Mouse (Mus musculus): ENCODE data around the gene Yrdc.

Yrdc gene

DNA sequence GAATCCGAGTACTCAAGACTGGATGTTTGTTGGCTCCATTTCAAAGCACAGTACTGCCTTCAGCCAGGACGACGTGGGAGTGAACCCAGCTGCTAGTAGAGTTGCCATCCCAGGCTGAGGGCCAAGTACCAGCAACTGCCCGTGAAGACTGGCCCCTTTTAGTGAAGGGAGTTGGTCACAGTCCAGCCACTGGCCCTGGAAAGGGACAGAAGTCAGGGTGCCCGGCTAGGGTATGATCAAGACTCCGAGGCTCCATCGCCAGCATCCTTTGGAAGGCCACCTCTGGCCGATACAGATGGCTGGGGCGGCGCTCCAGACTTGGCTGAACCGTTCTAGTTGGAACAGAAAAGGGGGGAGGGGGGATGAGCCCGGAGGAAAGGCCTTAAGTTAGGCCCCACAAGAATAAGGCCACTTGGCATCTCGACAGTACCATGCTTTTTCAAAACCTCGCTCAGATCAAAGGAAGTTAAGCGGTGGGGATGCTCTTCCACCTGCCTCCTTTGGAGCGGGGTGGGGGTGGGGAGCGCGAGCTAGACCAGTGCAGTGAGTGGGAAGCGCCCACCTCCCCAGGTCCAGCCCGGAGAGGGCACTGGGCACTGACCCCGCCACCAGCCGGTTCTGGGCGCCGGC lies 733 bp upstream of the Yrdc start:
- DNase-seq (ENCODE audit: low read depth in 2 of 2, low spot score in 2 of 2), result no peak

DNA sequence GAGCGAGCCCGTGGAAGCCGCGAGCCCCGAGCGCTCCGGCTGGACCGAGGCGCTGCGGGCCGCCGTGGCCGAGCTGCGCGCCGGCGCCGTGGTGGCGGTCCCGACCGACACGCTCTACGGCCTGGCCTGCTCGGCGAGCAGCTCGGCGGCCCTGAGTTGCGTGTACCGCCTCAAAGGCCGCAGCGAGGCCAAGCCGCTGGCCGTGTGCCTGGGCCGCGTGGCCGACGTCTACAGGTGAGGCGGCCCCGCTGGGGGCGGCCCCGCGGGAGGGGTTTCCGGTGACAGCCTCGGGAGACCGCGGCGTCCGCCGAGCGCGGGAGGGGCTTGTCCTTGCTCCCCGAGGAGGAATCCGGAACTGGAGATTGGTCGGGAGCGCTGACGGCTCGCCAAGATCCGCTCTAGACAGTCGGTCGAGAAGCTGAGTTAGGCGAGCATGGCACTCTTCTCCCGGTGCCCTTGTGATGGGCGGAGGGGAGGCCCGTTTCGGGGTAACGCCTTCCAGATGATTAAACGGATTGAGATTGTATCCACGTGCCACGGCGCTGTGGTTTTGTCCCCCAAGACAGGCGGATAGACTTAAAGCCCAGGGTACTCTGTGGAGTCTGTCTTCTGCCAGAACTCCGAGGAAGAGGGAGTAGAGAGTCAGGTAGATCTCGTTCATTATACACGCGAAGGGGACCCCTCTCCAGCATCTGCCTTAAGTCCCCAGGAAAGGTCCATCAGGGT lies 617 bp downstream of the Yrdc start, which contains the start of gene 1110065P20Rik:
Gene 1110065P20Rik (minus strand): TSS at position 264 of the 726 bp plus-strand sequence.
- peak; percentile 41 to 42 for DNase-seq (ENCODE audit: low read depth in 2 of 2, low spot score in 2 of 2)

DNA sequence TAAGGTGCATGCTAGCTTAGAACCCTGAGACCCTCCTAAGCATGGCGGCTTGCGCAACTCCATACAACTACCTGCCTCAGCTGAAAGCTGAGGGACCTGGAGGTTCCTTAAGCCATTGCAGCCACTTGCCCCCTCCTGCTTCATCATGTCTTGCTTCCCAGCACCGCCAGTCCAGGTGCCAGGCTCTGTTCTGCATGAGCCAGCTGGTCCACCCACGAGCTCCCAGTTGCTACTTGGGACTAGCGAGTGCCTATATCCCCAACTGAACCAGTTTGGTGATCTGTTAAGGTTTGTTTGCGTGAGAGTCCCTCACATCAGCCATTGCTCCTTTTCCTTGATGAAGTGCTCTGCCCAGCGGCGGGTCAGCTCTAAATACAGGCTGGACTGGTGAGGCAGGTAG lies 5.8 kb downstream of the Yrdc start:
- no peak for DNase-seq (ENCODE audit: low read depth in 2 of 2, low spot score in 2 of 2)

DNA sequence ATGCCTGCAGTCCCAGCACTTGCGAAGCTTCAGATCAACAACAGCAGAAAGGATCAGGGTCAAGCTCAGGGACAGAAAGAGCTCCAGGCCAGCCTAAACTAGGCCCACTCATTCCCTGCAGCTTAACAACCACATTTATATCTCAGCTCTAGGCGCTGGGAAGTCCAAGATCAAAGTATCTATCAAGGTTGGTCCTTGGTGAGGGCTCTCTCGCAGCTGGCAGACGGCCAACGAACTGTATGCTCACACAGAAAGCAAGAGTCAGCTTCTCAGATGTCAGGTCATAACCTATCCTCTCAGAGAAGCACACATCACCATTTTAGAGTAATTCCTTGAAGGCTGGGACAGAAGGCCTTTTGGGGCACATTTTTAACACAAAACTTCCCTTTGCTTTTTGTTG lies 7.9 kb downstream of the Yrdc start:
- DNase-seq (ENCODE audit: low read depth in 2 of 2, low spot score in 2 of 2), result no peak

DNA sequence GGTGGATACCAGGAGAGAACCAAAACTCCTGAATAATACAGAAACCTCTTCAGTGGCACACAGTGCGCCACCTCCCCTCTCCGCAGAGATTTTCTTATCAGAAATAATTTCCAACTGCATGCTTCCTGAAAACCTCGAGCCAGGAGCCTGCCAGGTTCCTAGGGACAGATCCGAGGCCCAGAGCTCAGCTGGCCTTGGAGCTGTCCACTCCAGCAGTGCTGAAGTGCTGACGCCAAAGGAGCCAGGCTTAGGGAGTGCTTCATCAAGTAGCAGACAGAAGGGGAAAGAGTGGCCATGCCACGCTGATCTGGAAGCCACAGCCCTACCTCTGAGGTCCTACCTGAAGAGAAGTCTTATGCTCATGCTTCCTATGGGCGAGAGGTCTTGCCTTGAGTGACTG lies 10.0 kb downstream of the Yrdc start:
- no peak for DNase-seq (ENCODE audit: low read depth in 2 of 2, low spot score in 2 of 2)

DNA sequence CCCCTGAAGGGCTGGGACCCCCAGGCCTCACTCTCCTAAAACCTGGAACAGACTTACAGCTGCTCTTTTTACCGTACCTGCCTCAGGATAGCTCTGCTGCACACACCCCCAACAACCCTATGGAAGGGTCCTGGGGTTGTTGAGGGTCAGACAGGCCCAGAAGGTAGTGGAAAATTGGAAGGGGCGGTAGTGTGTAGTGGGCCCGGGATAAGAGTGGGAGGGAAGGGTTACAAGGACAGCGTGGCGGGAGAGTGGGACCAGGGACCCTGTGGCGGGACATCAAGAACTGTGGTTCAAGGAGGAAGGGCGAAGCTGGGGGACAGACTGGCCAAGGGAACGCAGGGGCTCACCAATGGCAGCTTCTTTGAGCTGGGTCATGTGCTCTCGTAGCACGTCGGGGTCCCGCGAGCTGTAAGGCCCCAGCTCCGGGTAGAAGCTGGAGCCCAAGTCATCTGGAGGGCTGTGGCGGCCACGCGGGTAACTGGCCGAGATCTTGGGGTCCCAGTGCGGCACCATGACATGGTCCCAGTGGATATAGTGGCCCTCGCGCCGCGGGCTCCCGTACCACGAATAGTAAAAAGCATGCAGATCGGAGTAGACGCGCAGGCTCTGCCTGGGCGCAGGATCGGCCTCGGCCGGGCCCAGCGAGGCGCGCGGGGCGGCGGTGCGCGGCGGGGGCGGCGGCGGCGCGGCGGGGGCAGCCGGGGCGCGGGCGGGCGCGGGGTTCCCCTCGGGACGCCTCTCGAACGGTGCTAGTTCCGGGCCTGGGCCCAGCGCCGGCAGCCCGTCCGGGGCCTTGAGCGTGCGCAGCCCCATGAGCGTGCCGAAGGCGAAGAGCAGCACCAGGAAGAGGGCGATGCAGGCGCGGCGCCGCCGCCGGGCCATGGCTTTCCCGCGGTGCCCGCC lies 11.1 kb downstream of the Yrdc start, which contains the start of gene Maneal:
Gene Maneal (minus strand): TSS at position 889 of the 906 bp plus-strand sequence.
- DNase-seq (ENCODE audit: low read depth in 2 of 2, low spot score in 2 of 2), result no peak

DNA sequence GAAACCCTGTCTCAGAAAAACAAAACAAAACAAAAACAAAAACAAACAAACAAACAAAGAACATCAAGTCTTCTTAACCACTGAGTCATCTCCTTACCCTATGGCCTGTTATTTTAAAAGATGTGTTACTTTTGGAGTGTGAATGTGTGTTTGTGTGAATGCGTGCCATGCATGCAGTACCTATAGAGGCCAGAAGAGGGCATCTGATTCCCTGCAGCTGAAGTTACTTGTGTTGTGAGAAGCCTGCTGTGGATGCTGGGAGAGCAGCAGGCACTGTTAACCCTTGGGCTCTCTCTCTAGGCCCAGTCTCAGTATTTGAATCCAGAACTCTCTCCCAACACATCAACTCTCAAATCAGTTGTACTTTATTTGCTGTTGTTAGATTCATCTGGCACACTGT lies 22.2 kb downstream of the Yrdc start:
- DNase-seq (ENCODE audit: low read depth in 2 of 2, low spot score in 2 of 2), result no peak

DNA sequence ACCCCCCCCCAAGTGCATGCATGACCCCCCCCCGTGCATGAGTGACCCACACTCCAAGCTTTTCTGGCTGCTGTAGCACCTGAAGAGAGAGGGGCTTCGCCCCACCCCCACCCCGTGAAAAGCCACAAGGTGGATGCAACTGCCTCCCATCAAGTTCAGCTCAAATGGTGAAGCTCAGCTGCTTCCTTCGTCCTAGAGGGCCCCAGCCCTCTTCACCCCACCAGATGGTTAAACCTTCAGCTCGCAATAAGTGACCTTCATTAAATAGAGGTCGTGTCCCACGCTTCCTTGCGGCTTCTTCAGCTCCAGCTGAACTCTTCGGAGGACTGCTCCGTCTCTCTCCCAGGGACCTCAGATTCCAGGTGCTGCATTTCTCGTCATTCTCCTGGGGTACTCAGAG lies 30.1 kb downstream of the Yrdc start, which contains the start of gene Epha10:
Gene Epha10 (plus strand): TSS at position 301 of the 400 bp plus-strand sequence.
- DNase-seq (ENCODE audit: low read depth in 2 of 2, low spot score in 2 of 2), result no peak

DNA sequence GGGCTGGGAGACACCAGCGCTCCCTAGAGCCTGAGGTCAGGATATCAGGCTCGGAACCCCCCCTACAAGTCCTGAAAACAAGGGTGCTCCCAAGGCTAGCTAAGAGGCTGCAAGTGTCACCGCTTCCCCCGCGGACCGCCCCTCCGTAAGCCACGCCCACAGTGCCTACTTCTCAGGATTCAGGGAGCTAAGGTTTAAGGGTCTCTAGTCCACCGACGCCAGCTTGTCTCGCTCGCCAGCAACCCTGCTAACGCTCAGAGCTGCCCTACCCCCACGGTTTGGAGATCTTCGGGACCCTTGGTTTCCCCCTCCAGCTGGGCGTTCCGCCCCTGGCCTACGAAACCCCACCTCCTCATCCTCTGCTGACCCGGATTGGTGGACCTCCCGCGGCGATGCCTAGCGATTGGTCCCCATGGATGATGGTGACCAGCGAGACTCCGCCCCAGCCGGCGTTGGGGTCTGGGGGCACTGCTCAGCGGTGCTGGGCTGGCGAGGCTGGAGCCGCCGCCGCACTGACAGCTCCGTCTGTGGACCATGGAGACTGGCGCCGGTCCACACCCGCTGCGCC lies 30.9 kb downstream of the Yrdc start:
- DNase-seq (ENCODE audit: low read depth in 2 of 2, low spot score in 2 of 2), result no peak

DNA sequence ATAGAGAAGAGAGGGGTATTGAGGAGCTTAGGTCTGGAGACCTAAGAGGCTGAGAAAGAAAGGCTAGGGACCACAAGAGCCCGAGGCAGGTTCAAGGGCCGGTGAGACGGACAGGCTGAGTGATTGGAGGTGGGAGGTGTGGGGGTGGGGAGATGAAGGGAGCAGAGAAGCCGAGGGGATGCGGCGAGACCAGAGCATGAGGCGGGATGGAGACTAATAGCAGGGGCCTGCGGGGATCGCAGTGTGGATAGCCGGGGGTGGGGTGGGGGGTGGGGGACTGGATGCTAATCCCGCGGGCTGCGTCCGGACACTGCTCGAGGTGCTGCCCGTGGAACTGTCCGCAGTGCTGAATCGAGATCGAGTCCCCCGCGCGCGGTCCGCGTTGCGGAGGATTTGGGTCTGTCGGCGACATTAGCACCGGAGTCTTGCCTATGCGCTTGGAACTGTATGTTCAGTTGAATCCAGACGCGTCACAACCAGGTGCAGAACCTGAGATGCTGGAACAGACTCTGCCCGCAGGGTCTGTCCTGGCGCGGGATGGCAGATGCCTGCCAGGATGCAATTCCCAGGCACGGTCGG lies 31.8 kb downstream of the Yrdc start:
- no peak for DNase-seq (ENCODE audit: low read depth in 2 of 2, low spot score in 2 of 2)

DNA sequence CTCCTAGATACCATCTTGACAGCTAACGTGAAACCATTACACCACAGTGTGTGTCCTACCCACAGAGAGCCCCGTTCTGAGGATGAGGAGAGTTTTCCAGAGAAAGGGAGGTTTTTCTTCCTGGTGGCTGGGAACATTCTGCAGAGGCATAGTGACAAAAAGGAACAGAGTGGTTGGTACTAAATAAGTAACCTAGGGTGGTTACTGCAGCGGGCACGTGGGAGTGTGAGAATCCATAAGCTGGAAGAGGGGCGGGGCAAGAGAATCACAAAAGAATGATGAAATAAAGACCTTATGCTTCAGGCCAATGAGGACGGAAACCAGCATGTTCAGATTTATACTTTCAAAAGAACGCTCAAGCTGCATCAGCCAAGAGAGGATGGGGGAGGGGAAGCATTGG lies 38.2 kb downstream of the Yrdc start:
- DNase-seq (ENCODE audit: low read depth in 2 of 2, low spot score in 2 of 2), result no peak

DNA sequence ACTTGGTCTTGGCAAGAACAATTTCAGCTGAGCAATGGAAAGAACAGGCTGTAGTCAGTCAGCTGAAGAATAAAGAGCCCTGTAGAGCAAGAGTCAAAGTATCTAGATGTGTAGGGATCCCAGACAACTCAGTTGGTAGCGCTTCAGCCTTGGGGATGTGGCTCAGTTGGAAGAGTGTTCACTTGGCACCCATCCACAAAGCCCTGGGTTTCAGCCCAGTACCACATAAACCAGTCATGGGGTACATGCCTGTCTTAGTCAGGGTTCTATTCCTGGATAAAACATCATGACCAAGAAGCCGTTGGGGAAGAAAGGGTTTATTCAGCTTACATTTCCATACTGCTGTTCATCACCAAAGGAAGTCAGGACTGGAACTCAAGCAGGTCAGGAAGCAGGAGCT lies 39.5 kb downstream of the Yrdc start:
- no peak for DNase-seq (ENCODE audit: low read depth in 2 of 2, low spot score in 2 of 2)

DNA sequence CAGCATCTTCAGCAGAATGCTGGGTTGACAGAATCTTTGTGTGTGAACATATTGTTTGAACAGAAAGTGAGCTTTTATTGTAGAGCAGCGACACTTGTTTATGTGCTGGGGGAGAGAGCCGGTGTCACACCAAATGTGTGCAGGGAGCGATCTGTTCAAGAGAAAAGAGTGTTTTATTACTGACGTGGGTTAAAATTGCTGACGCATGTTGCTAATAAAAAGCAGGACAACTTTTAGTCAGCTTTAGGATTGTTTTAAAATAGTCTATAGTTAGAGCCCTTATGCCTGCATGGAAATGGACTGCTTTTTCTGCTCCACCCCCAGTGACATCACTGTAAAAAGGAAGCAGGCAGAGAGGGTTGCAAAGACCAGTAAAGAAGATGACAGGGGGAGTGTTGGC lies 40.4 kb downstream of the Yrdc start:
- no peak for DNase-seq (ENCODE audit: low read depth in 2 of 2, low spot score in 2 of 2)

DNA sequence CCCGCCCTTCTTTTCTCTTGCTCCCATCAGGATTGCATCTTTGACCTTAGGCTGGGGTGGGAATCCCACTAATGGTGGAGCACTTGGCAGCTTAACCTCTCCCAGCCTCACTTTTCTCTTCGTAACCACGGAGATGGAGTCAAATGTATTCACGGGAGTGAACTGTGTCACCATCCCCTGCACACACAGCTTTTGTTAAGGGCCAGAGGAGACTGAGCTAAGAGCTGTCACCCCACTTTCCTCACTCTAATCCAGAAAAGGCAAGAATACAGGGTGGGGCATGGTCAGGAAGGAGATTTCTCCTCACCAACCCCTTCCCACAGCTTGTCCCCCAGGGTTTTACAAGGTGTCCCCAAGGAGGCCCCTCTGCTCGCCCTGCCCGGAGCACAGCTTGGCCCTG lies 43.3 kb downstream of the Yrdc start:
- no peak for DNase-seq (ENCODE audit: low read depth in 2 of 2, low spot score in 2 of 2)

DNA sequence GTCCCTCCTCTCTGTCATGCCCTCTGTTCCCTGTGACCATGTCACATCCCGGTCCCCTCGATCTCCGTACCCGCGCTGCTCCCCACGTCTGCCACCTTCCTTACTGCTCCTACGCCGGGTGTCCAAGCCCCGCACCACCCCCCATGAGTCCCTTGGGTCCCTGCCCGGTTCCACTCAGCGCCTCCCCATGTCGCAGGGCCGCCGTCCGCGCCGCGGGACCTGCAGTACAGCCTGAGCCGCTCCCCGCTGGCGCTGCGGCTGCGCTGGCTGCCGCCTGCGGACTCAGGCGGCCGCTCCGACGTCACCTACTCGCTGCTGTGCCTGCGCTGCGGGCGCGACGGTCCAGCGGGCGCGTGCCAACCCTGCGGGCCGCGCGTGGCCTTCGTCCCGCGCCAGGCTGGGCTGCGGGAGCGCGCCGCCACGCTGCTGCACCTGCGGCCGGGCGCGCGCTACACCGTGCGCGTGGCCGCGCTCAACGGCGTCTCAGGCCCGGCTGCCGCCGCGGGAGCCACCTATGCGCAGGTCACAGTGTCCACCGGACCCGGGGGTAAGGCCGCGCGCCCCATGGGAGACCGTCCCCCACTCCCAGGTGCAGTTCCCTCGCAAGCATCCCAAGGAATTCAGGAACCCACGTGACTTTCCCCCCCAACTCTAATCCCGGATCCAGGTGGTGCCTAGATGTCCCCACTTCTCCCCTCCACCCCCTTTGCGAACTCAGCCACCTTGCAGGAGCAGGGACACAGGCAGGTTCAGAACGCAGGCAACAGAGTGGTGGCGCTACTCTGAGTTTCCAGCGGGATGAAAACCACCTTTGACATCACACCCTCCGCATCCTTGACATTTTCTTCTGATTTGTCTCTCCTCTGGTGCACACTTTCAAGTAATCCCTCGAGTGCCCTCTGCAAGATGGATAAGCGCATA lies 44.3 kb downstream of the Yrdc start:
- DNase-seq (ENCODE audit: low read depth in 2 of 2, low spot score in 2 of 2), result no peak

DNA sequence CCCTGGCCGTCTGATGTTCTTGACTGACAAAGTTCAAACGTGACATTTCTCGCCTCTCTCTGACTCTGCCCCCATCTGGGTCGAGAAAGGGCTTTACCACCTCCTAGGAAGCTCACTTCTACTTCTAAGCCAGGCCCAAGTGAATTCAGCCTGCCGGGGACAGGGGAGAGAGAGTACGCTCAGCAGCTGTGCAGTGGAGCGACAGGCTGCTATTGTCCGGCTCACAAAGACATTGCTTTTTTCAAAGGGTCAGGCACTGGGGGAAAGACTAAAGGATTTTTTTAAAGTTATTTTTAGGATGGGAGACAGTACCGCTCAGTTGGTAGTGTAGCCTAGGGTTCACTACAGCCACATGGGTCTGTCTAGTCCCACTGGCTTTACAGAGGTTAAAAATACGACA lies 47.9 kb downstream of the Yrdc start:
- no peak for DNase-seq (ENCODE audit: low read depth in 2 of 2, low spot score in 2 of 2)

DNA sequence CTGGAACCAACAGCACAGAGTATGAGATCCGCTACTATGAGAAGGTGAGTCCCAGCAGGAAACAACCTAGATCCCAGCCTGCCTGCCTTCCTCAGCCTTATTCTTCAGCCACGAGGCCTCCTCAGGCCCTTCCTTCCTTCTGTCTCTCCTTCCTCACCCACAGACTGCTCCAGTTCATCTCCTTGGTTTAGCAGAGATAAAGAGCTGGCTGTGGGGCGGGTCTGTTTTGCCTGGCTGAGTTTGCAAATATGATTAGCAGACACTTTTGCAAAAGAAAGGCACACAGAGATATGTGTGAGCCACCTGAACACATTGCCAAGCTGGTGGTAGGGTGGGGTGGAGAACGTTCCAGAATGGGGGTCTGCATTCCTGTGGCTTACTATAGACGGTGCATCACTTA lies 49.4 kb downstream of the Yrdc start:
- no peak for DNase-seq (ENCODE audit: low read depth in 2 of 2, low spot score in 2 of 2)
